Mouse (Mus musculus) right cerebral cortex, adult 2 months (tissue): Measurements from ENCODE around the gene Asb16.

Experiments
- DNase-seq, 2 experiments: peaks; one replicate each; pipeline ENCODE4 v3.0.0; 2021 to 2022; ENCODE audit warnings: low spot score in 2 of 2

Gene Asb16

GRCm38 (mm10) chr11:102287485-102287884, 18.9 kb downstream of the Asb16 start:
- DNase-seq, result no peak

GRCm38 (mm10) chr11:102288027-102288804, 19.7 kb downstream of the Asb16 start:
- DNase-seq, result no peak

- no peak for DNase-seq
Observed at GRCm38 (mm10) chr11:102288913-102289312, 20.4 kb downstream of the Asb16 start.

GRCm38 (mm10) chr11:102289511-102290100, 21.1 kb downstream of the Asb16 start:
- no peak for DNase-seq

GRCm38 (mm10) chr11:102290141-102290540, 21.6 kb downstream of the Asb16 start:
- DNase-seq, result no peak

- no peak for DNase-seq
Observed at GRCm38 (mm10) chr11:102291051-102291535, 22.6 kb downstream of the Asb16 start.

- no peak for DNase-seq
Observed at GRCm38 (mm10) chr11:102293971-102294370, 25.4 kb downstream of the Asb16 start.

GRCm38 (mm10) chr11:102294416-102294815, 25.9 kb downstream of the Asb16 start:
- DNase-seq, result no peak

- peak; percentile 44 to 47 for DNase-seq
Observed at GRCm38 (mm10) chr11:102294887-102295597, 26.5 kb downstream of the Asb16 start.

- no peak for DNase-seq
Observed at GRCm38 (mm10) chr11:102295598-102296471, 27.3 kb downstream of the Asb16 start.

GRCm38 (mm10) chr11:102296491-102297472, 28.2 kb downstream of the Asb16 start, which contains the start of gene Atxn7l3:
TSS of gene Atxn7l3 (minus strand) at chr11:102296631.
- DNase-seq, result peak; percentile 98

- DNase-seq, result no peak
Observed at GRCm38 (mm10) chr11:102297577-102298556, 29.3 kb downstream of the Asb16 start.

- peak in 1 of 2 experiments; percentile 46 for DNase-seq
Observed at GRCm38 (mm10) chr11:102299839-102300238, 31.3 kb downstream of the Asb16 start.

GRCm38 (mm10) chr11:102304141-102304540, 35.6 kb downstream of the Asb16 start:
- DNase-seq, result no peak

- no peak for DNase-seq
Observed at GRCm38 (mm10) chr11:102305359-102305758, 36.8 kb downstream of the Asb16 start.

- DNase-seq, result no peak
Observed at GRCm38 (mm10) chr11:102308104-102308503, 39.6 kb downstream of the Asb16 start.

- DNase-seq, result peak; percentile 98
Observed at GRCm38 (mm10) chr11:102308979-102309378, 40.4 kb downstream of the Asb16 start.

- DNase-seq, result no peak
Observed at GRCm38 (mm10) chr11:102309821-102310617, 41.5 kb downstream of the Asb16 start.
